Mouse (Mus musculus): Measurements from ENCODE around the gene Dzank1.
A peak's percentile ranks its signal among the peaks of the same experiment; 100 is the strongest.

The Dzank1 gene

DNA sequence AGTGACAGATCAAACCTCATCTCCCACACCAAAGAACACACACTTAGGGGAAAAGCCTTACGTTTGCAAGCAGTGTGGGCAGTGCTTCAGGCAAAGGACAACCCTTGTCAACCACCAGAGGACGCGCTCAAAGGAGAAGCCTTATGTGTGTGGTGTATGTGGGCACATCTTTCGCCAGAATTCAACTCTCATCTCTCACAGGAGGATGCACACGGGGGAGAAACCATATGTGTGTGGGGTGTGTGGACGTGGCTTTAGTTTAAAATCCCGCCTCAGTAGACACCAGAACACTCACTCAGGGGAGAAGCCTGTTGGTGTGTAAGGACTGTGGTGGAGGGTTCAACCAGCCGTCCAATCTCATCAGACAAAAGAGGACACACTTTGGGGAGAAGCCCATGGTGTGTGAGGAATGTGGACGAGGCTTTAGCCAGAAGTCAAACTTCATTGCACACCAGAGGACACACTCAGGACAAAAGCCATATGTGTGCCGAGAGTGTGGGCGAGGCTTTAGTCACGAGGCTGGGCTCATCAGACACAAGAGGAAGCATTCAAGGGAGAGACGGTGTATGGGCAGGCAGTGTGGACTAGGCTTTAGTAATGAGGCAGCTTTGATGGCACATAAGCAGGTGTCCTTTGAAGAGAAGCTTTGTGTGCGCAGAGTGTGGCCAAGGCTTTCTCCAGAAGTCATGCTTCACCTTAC, 61.2 kb downstream of the Dzank1 start:
- no peak for DNase-seq (ENCODE audit: low read depth, low spot score)

DNA sequence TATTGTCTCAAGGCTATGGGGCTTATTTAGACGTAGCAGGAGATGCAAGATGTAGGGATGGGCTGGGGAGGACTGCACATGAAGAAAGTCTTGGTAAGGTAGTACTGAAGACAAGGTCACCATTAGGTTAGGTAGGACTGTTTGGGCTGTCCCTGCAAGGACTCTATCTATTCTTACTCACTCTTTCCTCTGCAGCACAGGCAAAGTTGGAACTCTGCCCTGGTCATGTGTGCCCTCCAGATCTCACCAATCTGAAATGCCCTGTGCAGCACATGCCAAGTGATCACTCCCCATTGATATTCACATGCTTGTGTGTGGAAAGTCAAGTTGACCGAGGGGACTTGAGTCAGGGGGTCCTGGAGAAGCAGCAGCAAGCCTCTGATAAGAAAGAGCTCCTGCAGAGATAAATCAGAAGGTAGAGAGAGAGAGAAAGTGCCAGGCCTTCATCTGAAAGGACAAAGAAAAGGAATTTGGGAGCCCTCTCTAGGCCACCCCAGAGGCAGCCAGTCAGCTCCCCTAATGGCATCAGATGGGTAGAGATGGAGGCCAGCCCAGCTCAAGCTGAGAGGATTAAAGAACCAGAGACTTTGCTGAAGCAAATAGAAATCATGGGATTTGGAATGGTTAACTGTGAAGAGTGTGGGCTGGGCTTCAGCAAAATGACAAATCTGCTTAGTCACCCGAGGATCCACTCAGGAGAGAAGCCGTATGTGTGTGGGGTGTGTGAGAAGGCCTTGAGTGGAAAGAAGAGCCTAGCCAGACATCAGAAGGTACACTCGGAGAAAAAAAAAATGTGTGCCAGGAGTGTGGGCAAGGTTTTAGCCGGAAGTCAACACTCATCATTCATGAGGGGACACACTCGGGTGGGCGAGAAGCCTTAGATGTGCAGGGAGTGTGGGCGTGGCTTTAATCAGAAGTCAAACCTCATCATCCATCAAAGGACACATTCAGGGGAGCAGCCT, 62.1 kb downstream of the Dzank1 start:
- no peak for DNase-seq (ENCODE audit: low read depth, low spot score)

DNA sequence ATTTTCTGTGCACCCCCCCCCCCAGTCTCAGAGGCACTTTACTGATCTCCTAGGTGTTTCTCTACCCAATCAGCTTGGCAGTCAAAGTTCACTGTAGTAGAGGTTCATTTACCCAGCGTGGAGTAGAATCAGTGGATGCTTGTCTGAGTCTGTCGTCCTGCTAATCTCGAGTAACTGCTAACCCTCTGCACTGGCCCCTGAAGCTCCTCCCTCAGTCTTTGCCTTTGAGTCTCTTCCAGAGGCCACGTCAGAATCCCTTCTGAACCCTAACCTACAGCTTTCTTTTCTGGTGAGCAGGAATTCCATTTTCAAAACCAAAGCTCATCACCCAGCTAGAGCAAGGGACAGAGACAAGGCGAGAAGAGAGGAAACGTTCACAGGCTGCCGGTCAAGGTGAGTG, 63.0 kb downstream of the Dzank1 start:
- DNase-seq (ENCODE audit: low read depth, low spot score), result no peak

- peak; percentile 68 for DNase-seq (ENCODE audit: low read depth, low spot score)
These were observed 68.0 kb downstream of the Dzank1 start for GRCm38 (mm10) chr2:144458975-144459754.

DNA sequence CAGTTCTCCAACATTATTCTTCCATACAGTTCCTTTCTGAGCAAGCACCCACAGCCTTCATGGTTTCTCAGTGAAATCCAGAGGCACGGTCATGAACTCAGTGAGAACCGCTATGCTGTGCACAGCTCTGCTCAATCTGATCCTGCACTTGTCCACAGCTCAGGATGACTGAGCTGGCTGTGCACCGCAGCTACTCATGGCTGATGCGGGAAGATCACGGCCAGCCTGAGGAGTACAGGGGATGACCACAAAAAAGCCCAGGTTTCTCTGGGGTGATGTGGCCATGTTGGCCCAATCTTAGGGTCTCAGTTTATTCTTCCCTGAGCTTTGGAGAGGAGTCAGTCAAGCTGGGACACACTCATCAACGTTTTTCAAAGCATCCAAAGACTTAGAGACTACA, 68.9 kb downstream of the Dzank1 start:
- no peak for DNase-seq (ENCODE audit: low read depth, low spot score)

- DNase-seq (ENCODE audit: low read depth, low spot score), result peak; percentile 76
These were observed 74.7 kb downstream of the Dzank1 start for GRCm38 (mm10) chr2:144452364-144453008.

DNA sequence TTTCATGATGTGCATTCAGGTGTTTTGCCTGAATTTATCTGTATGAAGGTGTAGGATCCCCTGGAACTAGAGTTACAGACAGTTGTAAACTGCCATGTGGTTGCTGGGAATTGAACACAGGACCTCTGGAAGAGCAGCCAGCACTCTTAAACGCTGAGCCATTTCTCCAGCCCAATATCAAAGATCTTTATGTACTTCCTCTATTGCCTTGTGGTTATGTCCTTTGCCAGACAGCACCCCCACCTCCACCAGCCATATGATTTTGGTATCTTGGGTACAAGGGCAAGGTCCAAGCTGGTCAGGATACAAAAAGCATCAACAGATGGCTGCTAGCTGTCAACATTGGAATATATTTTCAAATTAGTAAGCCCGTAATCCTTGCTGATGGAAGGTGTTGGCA, 76.8 kb downstream of the Dzank1 start:
- no peak for DNase-seq (ENCODE audit: low read depth, low spot score)

DNA sequence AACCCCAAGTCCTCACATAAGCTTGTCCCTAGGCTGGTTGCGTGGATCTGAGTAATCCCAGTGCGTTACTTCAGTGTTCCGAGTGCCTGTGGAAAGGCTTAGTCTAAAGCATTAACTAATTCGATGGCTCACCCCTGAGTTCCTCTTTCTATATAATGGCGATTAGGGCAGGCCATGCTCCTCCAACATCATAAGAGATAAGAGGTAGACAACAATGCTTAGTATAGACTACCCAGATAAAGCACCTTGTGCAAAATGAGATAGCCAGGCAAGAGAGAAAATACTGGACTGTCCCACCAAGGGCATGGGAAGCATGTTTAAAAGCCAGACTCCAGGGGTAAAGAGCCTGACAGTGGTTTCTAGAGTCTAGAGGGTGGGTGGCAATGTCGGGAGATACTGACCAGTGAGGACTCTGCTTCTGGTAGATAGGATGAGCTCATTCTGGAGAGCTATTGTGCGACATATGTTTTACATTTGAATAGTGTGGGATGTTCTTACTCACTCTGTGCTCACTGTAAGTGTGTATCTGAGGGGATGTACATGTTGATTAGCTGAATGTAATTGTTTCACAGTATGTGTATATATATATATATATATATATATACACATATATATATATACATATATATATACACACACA, 80.7 kb downstream of the Dzank1 start:
- DNase-seq (ENCODE audit: low read depth, low spot score), result no peak

DNA sequence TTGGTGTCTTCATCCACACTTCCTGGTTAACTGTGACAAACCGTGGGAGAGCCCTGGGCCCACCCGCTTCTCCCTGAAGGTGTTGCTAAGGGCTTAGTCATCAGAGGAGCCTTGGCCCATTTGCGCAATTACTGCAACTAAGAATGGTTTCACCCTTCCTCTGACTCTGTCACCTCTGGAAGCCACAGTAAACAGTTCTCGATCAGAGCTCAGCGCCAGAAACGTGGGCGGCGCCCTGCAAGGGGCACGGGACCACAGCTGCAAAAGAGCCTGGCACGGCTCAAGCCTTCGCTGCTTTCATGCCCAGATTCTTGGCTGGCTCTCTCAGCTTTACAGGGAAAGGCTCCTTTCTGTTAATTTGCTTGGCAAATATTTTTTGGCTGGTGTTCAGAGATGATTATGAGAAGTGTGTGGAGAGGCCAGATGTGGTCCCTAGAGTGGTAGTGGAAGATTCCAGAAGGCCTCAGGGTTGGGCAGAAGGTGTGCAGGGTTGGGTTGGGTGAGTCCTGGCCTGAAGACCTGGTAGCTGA, 85.8 kb downstream of the Dzank1 start:
- no peak for DNase-seq (ENCODE audit: low read depth, low spot score)

DNA sequence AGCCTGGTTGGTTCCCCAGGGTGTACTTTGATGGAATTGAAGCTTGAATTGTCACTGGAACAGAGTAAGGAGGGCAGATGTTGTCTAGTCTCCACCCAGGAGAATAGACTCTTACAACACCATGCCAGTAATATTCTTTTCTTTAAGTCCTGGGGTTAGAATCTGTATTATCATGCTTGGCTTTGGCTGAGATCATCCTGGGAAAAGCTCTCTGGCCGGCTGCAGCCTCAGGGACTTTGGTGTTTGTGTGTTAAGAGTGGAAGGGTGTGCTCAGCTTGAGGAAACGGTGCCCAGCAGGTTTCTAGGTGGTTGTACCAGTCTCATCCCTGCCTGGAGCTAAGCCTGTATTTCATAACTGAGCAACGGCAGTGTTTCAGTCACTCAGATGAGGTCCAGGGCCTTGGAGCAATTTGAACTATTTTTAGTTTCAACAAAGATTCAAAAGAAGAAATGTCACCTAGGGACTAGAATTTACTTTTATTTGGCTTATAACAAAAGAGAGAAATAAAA, 88.0 kb downstream of the Dzank1 start:
- DNase-seq (ENCODE audit: low read depth, low spot score), result no peak

DNA sequence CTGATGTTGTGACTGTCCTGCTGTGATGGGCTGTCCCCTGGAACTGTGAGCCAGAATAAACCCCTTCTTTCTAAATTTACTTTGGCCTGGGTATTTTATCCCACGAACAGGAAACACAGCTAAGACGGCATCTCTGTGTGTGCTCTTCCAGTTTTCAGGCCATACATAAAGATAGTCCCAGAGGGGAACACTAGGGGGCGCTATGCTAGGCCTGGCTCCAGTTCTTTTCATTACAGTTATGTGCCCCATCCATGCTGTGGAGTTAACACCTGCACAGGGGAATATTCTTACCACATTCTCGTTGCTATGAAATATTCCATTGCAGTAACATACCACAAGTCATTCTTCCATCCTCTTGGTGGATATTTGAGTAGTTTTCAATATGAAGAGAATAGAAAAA, 88.8 kb downstream of the Dzank1 start:
- no peak for DNase-seq (ENCODE audit: low read depth, low spot score)

DNA sequence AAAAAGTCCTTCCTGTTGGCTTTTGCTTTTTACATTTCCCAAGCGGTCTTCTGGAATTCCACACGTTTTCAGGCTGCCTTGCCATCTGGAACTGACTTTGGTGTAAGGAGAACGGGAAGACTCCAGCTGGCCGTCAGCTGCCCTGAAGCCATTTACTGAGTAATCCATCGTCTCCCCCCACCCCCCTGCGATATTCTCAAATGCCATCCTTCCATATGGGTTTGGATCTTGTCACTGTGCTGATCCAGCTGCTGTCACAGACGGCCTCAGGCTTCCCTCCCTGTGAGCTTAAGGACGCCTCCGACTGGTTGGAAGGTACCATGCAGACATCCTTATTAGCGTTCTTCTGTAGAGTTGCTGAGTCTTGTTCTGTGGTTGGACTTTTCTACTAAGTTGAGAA, 91.5 kb downstream of the Dzank1 start:
- DNase-seq (ENCODE audit: low read depth, low spot score), result no peak

DNA sequence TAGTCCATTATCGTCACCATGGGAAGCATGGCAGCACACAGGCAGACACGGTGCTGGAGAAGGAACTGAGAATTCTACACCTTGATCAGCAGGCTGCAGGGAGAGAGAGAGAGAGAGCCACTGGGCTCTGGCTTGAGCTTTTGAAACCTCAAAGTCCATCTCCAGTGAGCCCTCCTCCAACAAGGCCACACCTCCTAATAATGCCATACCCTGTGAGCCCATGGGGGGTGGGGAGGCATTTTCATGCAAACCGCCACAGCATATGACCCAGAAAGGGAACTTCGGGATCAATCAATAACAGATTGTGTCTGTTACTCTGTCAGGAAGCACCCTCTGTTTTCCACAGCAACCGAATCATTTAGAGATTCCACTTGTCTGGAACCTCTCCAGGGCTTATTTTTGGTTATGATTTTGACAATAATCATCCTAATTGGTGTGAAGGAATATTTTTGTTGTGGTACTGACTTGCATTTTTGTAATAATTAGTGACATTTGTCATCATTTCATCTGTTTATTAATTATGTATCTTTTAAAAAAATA, 95.9 kb downstream of the Dzank1 start:
- no peak for DNase-seq (ENCODE audit: low read depth, low spot score)

DNA sequence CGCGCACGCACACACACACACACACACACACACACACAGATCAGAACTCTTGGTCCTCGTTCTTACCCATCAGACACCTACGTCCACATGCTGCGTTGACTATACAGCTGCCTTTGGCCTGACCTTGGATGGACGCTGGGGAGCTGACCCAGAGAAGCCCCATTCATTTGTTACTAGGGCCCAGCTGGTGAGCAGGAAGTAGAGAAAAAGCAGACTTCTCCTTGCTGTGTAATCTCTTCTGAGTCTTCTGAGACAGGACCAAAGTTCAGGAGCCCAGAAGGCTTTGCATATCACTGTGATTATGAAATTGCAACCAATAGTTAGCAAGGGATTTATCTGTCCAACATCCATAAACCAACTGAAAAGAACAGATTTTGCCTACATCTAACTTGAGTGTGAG, 98.0 kb downstream of the Dzank1 start:
- DNase-seq (ENCODE audit: low read depth, low spot score), result no peak

GRCm38 (mm10) chr2:144428659-144429058, 98.6 kb downstream of the Dzank1 start:
- DNase-seq (ENCODE audit: low read depth, low spot score), result no peak

DNA sequence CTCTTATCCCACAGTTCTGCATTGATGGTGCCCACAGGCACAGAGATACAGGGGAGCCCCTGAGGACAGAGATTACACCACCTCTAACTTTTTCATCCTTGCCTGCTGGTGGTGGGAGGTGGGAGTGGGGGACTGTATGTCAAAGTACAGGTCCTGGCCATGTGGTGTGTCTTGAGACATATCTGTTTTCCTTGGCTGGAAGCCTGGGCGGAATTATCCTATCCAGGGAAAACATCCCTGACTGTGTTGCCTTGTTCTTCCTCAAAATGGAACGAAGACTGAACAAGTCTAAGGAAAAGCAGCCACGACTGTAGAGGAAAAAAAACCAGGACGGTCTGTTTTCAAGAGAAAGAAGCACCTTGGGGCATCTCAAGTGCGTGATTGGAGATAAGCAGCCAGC, 99.4 kb downstream of the Dzank1 start:
- no peak for DNase-seq (ENCODE audit: low read depth, low spot score)

- no peak for DNase-seq (ENCODE audit: low read depth, low spot score)
These were observed 101.5 kb downstream of the Dzank1 start for GRCm38 (mm10) chr2:144425761-144426160.

GRCm38 (mm10) chr2:144422094-144422675, 105.0 kb downstream of the Dzank1 start:
- DNase-seq (ENCODE audit: low read depth, low spot score), result no peak

Data from embryo, embryonic 11.5 days (tissue).